Mouse (Mus musculus) ZHBTc4 (cell line): Measurements from ENCODE around the gene Tmem123.

Experiments
- DNase-seq: peaks from one replicate; pipeline ENCODE4 v3.0.0-alpha.2; 2011; ENCODE audit warnings: low read depth, low spot score

Tmem123 gene

DNA sequence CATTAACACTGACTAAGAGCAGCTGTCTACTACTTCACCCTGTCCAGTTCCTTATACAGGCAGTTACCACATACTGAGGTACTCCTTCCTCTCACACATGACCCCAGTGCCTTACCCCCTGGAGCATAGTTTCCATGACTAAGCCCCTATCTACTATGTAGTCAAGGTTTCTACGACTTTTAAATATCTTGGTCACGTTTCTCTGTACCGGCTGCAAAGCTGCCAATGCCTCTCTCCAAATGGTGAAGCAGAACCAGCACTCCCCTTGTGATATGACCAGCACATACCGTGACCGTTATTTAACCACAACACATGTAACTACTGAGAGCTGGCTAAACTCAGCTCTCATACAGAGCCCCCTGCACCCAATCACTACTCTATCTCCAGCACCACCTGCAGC, 61.1 kb downstream of the Tmem123 start:
- DNase-seq = no peak

DNA sequence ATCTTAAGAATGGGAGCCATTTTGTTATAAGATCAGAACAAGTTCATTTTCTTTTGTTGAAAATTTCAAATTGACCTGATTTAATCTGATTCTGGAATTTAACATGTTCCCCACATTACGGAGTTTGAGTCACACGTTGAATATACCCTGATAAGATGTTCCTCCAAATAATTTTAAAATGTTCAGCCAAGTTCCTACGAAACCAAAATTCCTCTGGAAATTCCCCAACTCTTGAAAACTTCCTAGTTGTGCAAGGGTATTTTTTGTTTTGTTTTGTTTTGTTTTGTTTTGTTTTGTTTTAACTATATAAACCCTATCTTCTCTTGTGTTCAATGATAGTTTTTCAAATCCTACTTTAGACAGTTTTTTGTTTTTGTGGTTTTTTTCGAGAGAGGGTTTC, 64.9 kb downstream of the Tmem123 start:
- no peak for DNase-seq

DNA sequence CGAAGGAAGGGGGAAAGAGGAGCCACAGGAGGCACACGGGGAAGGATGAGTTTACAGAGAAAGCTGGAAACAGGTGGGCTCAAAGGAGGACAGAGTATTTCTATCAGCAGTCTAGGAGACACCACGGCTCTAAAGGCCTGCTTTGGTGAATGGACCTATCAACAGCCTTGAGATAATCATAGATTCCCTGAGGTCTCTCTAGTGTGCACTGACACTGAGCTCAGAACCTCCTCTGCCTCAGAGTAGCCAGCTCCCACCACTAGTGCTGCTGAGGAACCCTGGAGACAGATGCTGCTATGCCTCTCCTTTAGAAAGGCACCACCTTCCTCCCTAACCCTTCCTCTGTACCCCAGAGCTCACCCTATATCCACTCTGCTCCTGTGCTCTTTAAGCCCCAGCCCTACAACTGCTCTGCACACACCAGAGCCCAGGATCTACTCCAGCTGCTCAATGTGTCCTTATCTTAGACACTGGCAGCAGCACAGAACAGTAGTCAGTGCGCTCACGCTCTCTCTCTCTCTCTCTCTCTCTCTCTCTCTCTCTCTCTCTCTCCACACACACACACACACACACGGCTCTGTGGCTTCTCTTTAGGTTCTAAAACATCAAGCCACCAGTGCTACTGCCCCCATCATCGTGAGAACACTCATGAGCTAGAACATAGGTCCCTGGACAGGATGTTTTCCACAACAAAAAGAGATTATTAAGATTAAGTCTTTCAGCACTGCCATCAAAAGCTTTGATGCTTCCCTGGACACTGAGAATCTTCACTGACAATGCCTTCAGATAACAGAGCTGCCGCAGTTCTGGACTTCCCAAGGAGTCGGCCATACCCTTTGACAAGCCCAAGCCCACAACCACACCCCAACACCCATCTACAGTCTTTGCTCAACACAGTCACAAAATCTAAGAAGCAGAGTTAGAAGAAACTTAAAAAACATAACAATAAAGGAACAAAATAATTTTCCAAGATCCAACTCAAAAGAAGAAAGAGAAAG, 66.0 kb downstream of the Tmem123 start:
- DNase-seq = no peak

DNA sequence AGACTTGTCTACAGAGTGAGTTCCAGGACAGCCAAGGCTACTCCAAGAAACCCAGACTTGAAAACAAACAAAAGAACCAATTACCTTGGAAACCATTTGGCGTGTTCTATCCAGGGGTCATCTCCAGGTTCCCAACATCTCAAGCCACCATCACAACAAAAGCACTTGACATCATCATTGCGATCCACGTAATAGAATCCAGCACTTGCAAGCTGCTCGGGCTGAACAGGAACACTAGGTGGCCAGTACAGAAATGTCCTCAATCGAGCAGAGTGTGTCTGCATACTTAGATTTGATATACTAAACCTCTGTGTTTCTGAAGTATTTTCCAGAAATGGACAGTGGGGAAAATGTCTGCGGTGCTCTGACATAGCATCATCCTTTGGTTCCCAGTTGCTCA, 69.6 kb downstream of the Tmem123 start:
- DNase-seq = peak; percentile 22

- no peak for DNase-seq
These were observed 71.5 kb downstream of the Tmem123 start for GRCm38 (mm10) chr9:7835302-7835701.

DNA sequence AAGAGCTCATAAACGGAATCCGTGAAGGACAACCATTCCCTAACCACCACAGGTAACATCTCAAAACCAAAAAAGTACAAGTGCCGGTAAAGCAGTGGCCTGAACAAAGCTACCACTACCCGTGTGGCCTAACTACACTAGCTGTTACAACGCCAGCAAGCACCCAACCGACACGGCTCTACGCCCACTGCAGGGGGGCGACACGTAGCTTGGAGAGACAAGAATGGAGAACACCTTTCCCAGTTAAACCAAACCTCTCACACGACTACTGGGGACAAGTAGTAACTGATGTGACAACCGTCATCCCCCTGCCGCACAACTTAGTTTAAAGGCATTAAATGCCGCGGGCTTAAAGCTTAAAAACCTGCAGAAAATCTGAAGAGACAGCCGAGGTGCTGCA, 72.5 kb downstream of the Tmem123 start:
- DNase-seq = peak; percentile 76

- DNase-seq = peak; percentile 99
These were observed 73.3 kb downstream of the Tmem123 start, which contains the start of gene Birc2 for GRCm38 (mm10) chr9:7836905-7837805. TSS of gene Birc2 (minus strand) at chr9:7837064.

GRCm38 (mm10) chr9:7837806-7838440, 74.1 kb downstream of the Tmem123 start:
- DNase-seq = peak; percentile 75

DNA sequence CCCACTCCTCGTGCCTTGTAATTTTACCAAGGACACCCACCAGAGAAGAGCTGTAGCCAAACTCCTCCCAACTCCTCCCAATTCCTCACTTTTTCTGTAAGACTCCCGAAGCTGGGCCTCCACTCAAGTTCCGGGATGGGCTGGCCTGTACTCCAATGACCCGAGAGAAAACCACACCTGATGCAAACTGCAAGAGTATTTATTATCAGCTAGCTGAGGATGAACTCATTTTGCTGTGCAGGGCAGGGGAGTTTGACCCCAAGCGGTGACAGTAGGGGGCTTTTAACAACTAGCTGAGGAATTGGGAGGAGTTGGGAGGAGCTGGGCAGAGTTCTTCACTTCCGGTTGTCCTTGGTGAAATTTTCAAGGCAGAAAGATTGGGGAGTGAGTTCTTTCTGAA, 77.4 kb downstream of the Tmem123 start:
- peak; percentile 35 for DNase-seq
